Comparison of ENCODE assay signal across 10 mouse cellular contexts in the genomic region with DNA sequence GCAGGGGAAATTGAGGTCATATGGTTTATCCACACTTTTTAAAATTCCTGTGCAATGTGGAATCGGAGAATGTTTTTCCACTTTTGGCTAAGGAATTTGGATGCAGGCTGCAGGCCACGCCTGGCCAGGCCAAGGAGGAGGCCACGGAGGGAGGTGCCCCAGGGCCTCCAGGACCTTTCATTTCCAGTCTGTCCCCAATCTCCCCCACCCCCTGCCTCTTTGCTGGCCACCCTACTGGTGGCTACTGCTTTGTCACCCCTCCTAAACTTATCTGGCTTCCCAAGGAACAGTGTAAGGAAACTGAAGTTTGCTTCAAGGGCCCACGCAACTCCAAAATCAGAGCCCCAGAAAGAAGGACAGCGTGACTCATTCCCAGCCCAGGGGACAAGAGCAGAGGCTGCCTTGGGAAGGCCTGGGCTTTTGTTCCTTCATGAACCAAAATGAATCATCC. TPM values are rescaled to one million over a fixed set of nuclear protein-coding genes. Genes with fewer than 3 reads are reported as not detected.
DNase-seq lines count a peak whose midpoint lies in the region; ATAC-seq and TF ChIP-seq lines count a peak whose summit lies in the region.
"Had no signal": no experiment of that assay in that cellular context is flagged by ENCODE, and none has a peak within 500 bp of the region (broad histone marks: within the 10 kb centered on the region; RNA-seq: fewer than 3 reads in every experiment).

No protein-coding gene starts in this region.

- H3K9me3 ChIP-seq in hindbrain, embryonic 16.5 days (ENCODE audit: control insufficient read depth, low read length) = no peaks in the 10 kb centered on the region
- H3K9me3 ChIP-seq: lung, embryonic 15.5 days had no signal

- no peaks in the 10 kb centered on the region for H3K36me3 ChIP-seq in hindbrain, embryonic 16.5 days (ENCODE audit: control insufficient read depth, insufficient read depth, low read length)
- H3K36me3 ChIP-seq: lung, embryonic 15.5 days had no signal

- TF ChIP-seq POLR2A in cerebellum, adult 2 months (IDR thresholded peaks at IDR 0.05; ENCODE audit: borderline replicate concordance, insufficient read depth, low read length) = no peak

- ATAC-seq in granulocyte monocyte progenitor cell, adult 5-6 weeks (replicated peaks; ENCODE audit: poor library complexity, severe bottlenecking) = no peak
- ATAC-seq in hindbrain, embryonic 16.5 days = no peak
- ATAC-seq: forebrain, embryonic 14.5 days had no signal

- no peak overlapping the region for H3K9ac ChIP-seq in hindbrain, embryonic 16.5 days (ENCODE audit: low read depth, low read length)
- H3K9ac ChIP-seq: lung, embryonic 15.5 days had no signal

- H3K4me1 ChIP-seq in cerebellum, adult 2 months (ENCODE audit: control insufficient read depth, insufficient read depth, low read length) = peaks cover 17% of the 10 kb centered on the region
- H3K4me1 ChIP-seq in hindbrain, embryonic 16.5 days (ENCODE audit: control insufficient read depth, insufficient read depth, low read depth, low read length) = no peaks in the 10 kb centered on the region; the same call in 1 of the 2 replicates

- no peak overlapping the region for H3K4me2 ChIP-seq in hindbrain, embryonic 16.5 days (ENCODE audit: low read length)
- H3K4me2 ChIP-seq: lung, embryonic 15.5 days had no signal

- TF ChIP-seq CTCF in cerebellum, adult 2 months (IDR thresholded peaks at IDR 0.05; ENCODE audit: borderline replicate concordance, insufficient read depth, low read depth, low read length) = no peak

- peak; percentile 4 for DNase-seq in cerebellum, adult 9-11 months
- DNase-seq in cerebellum, adult 2 months = no peak
- DNase-seq in Muller cell, postnatal 12 days (ENCODE audit: inconsistent ontology term) = peak; percentile 75
- DNase-seq in gastrocnemius, postnatal 36 days = peak; percentile 60
- DNase-seq in heart, postnatal 4 days = peak; percentile 53
- DNase-seq in embryo, embryonic 10 days (ENCODE audit: low spot score) = no peak

- 88% methylated on average over 5 of the region's 5 CpGs for WGBS in cerebellum, adult 2 months
- WGBS in hindbrain, embryonic 16.5 days = 88% methylated on average over 5 of the region's 5 CpGs

- intact Hi-C loops in gastrocnemius, postnatal 36 days (cut with DNase I) = no loop called here

- no peak overlapping the region for H3K27ac ChIP-seq in cerebellum, adult 2 months (ENCODE audit: insufficient read depth, low read length)
- no peak overlapping the region for H3K27ac ChIP-seq in hindbrain, embryonic 16.5 days (ENCODE audit: low read depth, low read length)

- no peak overlapping the region for H3K4me3 ChIP-seq in cerebellum, adult 2 months (replicated peaks; ENCODE audit: insufficient read depth, low read depth, low read length)
- H3K4me3 ChIP-seq in hindbrain, embryonic 16.5 days (ENCODE audit: low read length) = no peak overlapping the region
- H3K4me3 ChIP-seq: lung, embryonic 15.5 days had no signal

- H3K27me3 ChIP-seq in cerebellum, adult 2 months (ENCODE audit: control insufficient read depth, insufficient read depth, low read length) = no peaks in the 10 kb centered on the region
- no peaks in the 10 kb centered on the region for H3K27me3 ChIP-seq in hindbrain, embryonic 16.5 days (replicated peaks; ENCODE audit: control insufficient read depth, insufficient read depth, low read length)
- H3K27me3 ChIP-seq: lung, embryonic 15.5 days had no signal

RNA-seq across cellular contexts. Expression of a gene that starts 31.5 kb away (rescaled TPM):
- 137 and 148 TPM in 2 replicates for polyA plus RNA-seq in cerebellum, adult 2 months (2012; rRNA removed)
- 10 to 100 TPM; 47.2 to 51.5 TPM for total RNA-seq in gastrocnemius, postnatal 36 days (2021)
- total RNA-seq in heart, postnatal 4 days (2021) = 100 to 1,000 TPM; 109 to 115 TPM
- 88.4 and 89.5 TPM in 2 replicates for total RNA-seq in granulocyte monocyte progenitor cell, adult 5-6 weeks (2014; fragmentation: Nextera tagmentation)
- 51.5 and 52.4 TPM in 2 replicates for total RNA-seq in granulocyte monocyte progenitor cell, adult 5-6 weeks (2017)
- 97.0 and 106 TPM in 2 replicates for polyA plus RNA-seq in hindbrain, embryonic 16.5 days (2015; fragmentation: Nextera tagmentation; extraction: Ambion mirVana)

RNA-seq across cellular contexts. Expression of a gene that starts 32.1 kb away (rescaled TPM):
- polyA plus RNA-seq in cerebellum, adult 2 months (2012; rRNA removed) = 62.5 and 67.1 TPM in 2 replicates
- total RNA-seq in gastrocnemius, postnatal 36 days (2021) = 100 to 1,000 TPM in 1 of 2 experiments, 10 to 100 TPM in 1; 74.6 to 112 TPM
- 10 to 100 TPM; 66.9 to 69.5 TPM for total RNA-seq in heart, postnatal 4 days (2021)
- total RNA-seq in granulocyte monocyte progenitor cell, adult 5-6 weeks (2014; fragmentation: Nextera tagmentation) = 20.4 and 21.3 TPM in 2 replicates
- total RNA-seq in granulocyte monocyte progenitor cell, adult 5-6 weeks (2017) = 34.3 and 43.2 TPM in 2 replicates
- polyA plus RNA-seq in hindbrain, embryonic 16.5 days (2015; fragmentation: Nextera tagmentation; extraction: Ambion mirVana) = 27.1 and 29.0 TPM in 2 replicates

Comparison
In these comparisons a context has a peak if more than half of its experiments do, and no peak if none do; other contexts are left out.
1. DNase-seq: peak in cerebellum, adult 9-11 months (single experiment), Muller cell, postnatal 12 days (single experiment), gastrocnemius, postnatal 36 days (2 of 2) and heart, postnatal 4 days (single experiment); none in cerebellum, adult 2 months (0 of 2) and embryo, embryonic 10 days (single experiment).